Mouse (Mus musculus): ENCODE measurements at regions not wholly inside any gene's neighbourhood (a gene's known extent, or its start where the extent isn't known, plus 50 kb on each side); places are given as distances from the start of the nearest gene placed in this dataset.

- TF ChIP-seq CTCF (IDR thresholded peaks at IDR 0.05; ENCODE audit: low read depth) (no peak), EP300 (IDR thresholded peaks at IDR 0.05; ENCODE audit: low read depth) (no peak)
Observed at GRCm38 (mm10) chr14:124800421-124800820, 123.5 kb upstream of the Fgf14 start.

Data from liver, embryonic 14.5 days (tissue).